Mouse (Mus musculus) adrenal gland, postnatal 36 days (tissue): Measurements from ENCODE around the gene Leprot. TPM values are rescaled to one million over a fixed set of nuclear protein-coding genes. Genes with fewer than 3 reads are reported as not detected.
A peak's percentile ranks its signal among the peaks of the same experiment; 100 is the strongest.

Experiments used
- DNase-seq, 2 experiments: peaks; one replicate each; pipeline ENCODE4 v3.0.0; 2021; ENCODE audit warnings: mixed read lengths in 1 of 2
- long read RNA-seq, 2 experiments: library from polyadenylated mRNA; stranded (forward); transcript quantifications; one replicate each; pipeline ENCODE4 v2.0.0; 2021; ENCODE audit warnings: borderline sequencing depth in 2 of 2
- total RNA-seq, 2 experiments: library from RNA; stranded (reverse); gene quantifications; 2 replicates each; pipeline ENCODE4 v1.2.3; 2021

Gene Leprot
- 10 to 100 TPM; 53.0 to 78.7 TPM for total RNA-seq
- long read RNA-seq, experiment 1, transcript Leprot-201 (4 exons, 1,898 nt), result major isoform, 81 of 116 reads
- long read RNA-seq, experiment 1, partial matches to known transcripts, result 33 of 116 reads
- long read RNA-seq, experiment 1, other reads (novel, unspliced or antisense), result 2 of 116 reads
- long read RNA-seq, experiment 2, transcript Leprot-201 (4 exons, 1,898 nt), result major isoform, 22 of 24 reads
- long read RNA-seq, experiment 2, partial matches to known transcripts, result 1 of 24 reads
- long read RNA-seq, experiment 2, other reads (novel, unspliced or antisense), result 1 of 24 reads

DNA sequence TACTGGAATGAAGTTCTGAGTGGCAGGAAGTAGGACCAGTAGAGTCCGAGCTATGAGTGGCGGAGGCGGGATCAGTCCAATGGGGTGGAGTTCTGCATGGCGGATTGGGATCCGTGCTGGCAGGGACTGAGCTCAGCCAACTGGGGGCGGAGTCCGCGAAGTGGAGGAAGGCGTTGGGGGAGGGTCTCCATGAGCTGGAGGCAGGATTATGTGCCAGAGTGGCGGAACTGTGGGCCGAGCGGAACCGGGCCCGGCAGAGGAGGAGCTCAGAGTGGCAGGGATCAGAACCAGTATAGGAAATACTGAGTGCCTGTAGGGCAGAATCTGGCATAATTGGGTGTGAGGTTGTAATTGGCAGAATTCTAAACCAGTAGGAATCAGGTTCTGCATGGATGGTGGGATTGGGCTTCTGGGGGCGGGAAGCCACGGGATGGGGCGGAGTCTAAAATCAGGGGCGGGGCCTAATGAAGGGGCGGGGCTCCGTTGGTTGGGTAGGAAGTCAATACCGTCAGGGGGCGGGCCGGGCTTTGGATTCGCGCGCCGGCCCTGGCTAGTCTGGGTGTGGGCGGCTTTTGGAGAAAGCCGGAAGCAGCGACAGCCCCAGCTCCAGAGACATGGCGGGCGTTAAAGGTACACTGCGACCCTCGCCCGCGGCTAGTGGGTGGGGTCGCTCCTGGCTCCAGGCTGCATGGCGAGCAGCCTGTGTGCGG lies at the start of gene Leprot:
Leprot (plus strand) TSS at position 523 of the 710 bp plus-strand sequence.
- DNase-seq, result peak; percentile 99 to 100

DNA sequence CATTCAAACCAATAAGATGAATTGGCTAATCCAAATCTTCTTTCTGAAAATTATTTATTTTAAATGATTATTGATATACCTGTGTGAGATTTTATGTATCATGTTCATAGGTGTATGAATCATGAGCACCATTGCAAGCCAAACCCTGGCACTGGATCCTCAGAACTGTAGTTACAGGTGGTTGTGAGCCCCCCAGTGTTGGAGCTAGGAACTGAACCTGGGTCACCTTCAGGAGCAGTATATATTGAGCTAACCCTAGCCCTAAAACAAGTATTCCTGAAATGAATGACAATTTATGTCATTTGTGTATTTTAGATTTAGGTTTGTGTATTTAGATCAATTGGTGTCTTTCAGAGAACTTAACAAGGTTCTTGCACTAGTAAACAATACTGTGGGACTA lies 45.8 kb upstream of the Leprot start:
- peak in 1 of 2 experiments; percentile 11 for DNase-seq

DNA sequence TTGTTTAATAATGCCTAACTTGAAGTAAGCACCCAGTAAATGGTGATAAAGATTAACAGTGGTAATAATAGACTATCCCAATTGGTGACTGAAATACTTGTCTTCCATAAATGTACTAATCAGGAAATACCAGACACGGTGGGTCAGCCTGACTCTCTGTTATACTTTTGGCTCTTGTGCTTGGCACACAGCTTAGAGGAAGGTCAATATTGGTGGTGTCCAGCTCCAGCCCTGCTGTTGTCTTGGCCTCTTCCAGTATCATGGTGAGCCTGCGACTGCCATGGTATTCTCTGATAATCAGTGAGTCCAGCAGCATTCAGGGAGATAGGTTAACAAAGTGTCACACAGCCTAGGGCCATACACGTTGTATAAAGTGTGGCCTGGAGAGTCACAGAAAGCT lies 43.9 kb upstream of the Leprot start:
- DNase-seq, result no peak

GRCm38 (mm10) chr4:101616520-101616919 lies 31.0 kb upstream of the Leprot start:
- DNase-seq, result no peak

GRCm38 (mm10) chr4:101617742-101618141 lies 29.8 kb upstream of the Leprot start:
- no peak for DNase-seq

- DNase-seq, result no peak
These were observed 27.3 kb upstream of the Leprot start for GRCm38 (mm10) chr4:101620206-101620605.

DNA sequence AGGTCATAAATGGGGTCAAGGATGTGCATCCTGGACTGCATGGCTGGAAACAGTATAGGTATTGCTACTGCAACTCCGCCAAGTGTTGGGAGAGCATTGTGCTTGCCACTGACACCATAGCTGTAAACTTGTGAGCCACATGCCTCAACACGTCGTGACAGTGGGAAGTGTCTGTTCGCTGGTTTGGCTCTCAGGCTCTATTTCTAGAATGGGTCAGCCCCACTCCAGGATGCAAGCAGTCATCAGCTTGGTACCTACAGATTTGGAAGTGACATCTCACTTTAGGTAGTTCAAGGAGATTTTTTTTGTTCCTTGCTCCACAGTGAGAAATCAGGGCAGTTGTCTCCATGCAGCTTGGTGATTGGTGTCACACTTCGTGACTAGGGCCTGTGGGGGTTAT lies 26.3 kb upstream of the Leprot start:
- no peak for DNase-seq

DNA sequence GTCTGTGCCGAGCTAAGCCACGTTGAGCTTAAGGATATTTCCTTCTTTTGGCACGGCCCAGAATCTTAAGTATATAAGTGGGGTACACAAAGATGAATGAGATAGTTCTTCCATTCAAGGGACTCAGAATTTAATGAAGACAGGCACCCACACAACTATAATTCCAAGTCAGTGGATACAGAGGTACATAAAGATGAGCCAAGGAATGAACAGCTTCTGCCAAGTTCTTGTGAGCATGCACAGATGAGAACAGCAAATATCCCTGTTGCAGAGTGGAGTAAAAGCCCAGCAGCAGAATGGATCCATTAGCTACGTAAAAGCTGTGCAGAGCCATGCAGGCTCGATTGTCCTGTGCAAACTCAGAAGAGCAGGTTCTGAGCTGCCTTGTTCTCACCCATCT lies 22.2 kb upstream of the Leprot start:
- DNase-seq, result no peak

GRCm38 (mm10) chr4:101635596-101635995 lies 11.9 kb upstream of the Leprot start:
- DNase-seq, result no peak

DNA sequence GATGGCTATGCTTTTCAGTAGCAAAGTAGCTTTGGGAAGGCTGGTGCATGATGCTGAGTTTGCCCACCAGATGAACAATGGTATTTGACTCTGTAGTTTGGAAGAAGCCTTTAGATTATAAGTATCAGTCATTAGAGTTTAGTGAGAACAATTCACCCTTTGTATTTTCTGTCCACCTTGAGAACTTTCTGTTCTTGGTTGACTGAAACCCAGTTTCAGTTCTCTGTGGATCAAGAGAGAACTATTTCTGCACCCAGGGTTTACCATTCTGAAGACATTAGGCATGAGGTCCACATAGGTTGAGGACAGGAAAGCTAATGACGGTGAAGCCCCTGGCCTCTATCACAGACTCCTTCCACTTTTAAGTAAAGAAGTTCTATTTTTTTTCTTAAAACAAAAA lies 10.0 kb upstream of the Leprot start:
- DNase-seq, result no peak

GRCm38 (mm10) chr4:101640631-101641030 lies 6.9 kb upstream of the Leprot start:
- DNase-seq, result no peak

GRCm38 (mm10) chr4:101642708-101643107 lies 4.8 kb upstream of the Leprot start:
- no peak for DNase-seq

DNA sequence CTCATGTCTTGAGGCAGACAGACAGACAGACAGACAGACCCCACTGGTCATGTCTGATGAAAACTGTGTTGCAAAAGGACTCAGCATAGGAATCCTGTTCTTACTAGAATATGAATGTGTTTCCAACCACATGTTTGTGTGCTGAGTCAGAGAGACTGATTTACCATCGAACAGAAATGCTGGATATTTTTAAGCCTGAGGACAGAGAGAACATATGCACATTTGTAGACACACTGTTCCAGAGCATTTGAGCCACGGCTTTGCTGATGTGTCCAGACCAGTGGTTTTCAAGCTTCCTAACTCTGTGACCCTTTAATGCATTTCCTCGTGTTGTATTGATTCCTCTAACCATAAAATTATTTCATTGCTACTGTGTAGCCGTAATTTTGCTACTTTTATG lies 4.3 kb upstream of the Leprot start:
- no peak for DNase-seq

DNA sequence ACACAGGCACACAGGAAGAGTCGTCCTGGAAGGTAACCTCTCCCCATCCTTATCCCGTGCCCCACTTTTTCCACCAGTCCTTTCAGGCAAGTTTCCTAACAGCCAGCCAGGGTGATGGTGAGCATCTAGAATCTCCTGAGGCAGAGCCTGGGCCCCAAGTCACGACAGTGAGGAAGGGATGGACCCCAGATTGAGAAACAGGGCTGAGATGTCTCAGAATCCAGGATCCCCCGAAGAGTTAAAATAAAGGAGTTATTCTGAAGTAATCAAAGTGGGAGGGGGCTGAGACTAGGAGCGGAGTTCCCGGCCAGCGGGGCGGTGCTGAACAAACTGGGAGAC lies 692 bp upstream of the Leprot start:
- no peak for DNase-seq

DNA sequence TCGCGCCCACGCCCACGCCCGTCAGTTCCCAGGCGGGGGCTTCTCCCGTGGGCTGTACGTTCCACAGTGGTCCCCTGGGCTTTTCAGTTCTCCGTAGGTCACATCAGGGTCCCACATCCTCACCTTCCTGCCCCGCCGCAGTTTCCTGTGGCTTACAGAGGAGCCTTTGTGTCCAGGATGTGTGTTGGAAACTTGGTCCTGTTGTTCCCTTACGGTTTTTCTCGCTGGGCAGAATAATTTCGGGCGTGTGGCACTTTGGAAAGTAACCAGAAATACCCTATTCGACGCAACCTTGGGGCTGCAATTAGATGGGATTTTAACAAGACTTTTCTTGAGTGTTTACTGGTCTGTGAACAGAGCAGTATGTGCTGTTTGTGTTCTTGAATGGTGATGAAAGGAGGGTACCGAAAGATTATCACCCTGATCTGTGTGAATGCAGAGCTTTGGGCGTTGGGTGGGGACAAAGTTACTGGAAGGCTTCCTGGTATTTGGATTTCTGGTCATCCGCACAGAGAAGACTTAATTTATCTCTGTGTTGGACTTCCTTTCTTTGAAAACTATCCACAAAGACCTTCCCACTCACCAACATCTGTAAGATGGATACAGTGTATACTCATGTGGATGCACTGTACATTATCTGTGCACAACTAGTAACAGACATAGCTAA lies 591 bp downstream of the Leprot start:
- peak in 1 of 2 experiments; percentile 42 for DNase-seq

- no peak for DNase-seq
These were observed 1.2 kb downstream of the Leprot start for GRCm38 (mm10) chr4:101648745-101649144.

- no peak for DNase-seq
These were observed 3.4 kb downstream of the Leprot start for GRCm38 (mm10) chr4:101650961-101651360.

- DNase-seq, result no peak
These were observed 6.7 kb downstream of the Leprot start for GRCm38 (mm10) chr4:101654256-101654655.

DNA sequence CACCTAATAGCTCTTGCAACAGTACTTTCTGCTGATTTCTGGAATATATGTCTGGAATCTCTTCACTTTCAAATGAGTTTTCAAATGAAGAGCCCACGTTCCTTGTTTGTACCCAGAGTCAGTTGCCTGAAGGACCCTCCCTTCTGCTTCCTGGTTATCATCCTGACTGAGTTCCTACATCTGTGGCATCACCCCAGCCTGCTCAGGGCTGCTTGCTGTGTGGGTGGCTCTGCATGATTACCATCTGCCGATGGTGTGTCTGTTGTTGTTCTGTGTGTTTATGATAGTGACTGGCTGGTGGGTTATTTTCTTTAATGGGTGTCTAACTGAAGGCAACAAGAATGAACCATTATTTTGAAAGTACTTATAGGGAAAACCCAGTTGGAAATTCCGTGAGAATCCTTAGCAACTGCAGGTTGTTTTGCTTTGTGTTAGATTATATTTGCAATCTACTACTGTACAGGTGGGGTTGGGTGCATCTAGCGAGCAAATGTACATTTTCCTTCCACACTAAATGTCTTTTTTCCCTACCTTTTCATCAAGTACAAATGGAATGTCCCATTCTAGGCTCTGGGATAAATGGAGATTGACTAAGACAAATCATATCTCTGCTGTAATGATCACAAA lies 7.4 kb downstream of the Leprot start:
- DNase-seq, result no peak

DNA sequence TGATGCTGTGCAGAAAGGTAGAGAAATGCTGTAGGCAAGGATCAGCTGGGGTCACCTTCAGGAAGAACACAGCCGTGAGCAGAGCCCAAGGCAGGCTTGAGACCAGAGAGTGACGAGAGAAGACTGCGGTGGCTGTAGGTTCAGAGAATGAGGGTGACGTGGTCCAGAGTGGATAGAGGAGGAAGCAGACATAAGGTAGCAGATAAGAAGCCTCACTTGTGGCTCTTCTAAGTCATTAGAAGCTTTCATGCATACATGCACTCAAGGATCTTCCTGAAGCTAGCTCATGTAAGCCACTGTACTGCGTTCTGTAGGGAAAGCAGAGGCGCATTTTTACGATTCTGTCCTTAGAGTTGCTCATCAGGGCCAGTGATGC lies 7.9 kb downstream of the Leprot start:
- DNase-seq, result no peak

DNA sequence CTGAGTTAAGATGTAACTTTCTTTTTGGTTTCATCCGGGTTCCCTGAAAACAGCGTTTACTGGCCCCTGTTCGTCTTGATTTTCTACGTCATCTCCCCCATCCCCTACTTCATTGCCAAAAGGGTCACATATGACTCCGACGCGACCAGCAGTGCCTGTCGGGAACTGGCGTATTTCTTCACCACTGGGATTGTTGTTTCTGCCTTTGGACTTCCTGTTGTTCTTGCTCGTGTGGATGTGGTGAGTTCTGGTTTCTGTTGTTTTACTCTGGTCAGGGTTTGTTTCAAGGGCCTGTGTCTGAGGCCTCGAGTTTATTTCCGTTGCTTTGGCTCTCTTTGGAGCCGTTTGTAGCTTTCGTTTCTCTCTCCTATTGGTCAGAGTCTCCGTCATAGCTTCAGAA lies 8.5 kb downstream of the Leprot start:
- DNase-seq, result no peak

GRCm38 (mm10) chr4:101656956-101657570 lies 9.5 kb downstream of the Leprot start:
- no peak for DNase-seq
